ENCODE assay signal across 20 mouse cellular contexts in the genomic region with DNA sequence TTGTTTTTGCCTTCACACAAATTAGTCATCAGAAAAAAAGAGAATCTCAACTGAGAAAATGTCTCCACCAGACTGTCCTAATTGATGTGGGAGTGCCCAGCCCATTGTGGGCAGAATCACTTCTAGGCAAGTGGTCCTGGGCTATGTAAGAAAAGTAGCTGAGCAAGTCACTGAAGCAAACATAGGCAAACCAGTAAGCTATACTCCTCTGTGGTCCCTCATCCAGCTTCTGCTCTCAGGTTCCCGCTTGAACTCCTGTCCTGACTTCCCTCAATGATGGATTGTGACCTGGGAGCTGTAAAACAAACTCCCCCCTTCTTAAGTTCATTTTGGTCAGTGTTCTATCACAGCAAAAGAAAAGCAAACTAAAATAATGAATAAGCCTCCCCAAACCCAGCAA. TPM values are rescaled to one million over a fixed set of nuclear protein-coding genes. Genes with fewer than 3 reads are reported as not detected.
DNase-seq lines count a peak whose midpoint lies in the region; ATAC-seq and TF ChIP-seq lines count a peak whose summit lies in the region.
"Had no signal": no experiment of that assay in that cellular context is flagged by ENCODE, and none has a peak within 500 bp of the region (broad histone marks: within the 10 kb centered on the region; RNA-seq: fewer than 3 reads in every experiment).

No protein-coding gene starts in this region.

- no peaks in the 10 kb centered on the region for H3K4me1 ChIP-seq in kidney, embryonic 15.5 days
- no peaks in the 10 kb centered on the region for H3K4me1 ChIP-seq in kidney, adult 2 months (ENCODE audit: control insufficient read depth, insufficient read depth, low read length)
- no peaks in the 10 kb centered on the region for H3K4me1 ChIP-seq in kidney, postnatal 0 days (replicated peaks; ENCODE audit: insufficient read depth, low read length)
- H3K4me1 ChIP-seq in heart, embryonic 10.5 days = no peaks in the 10 kb centered on the region
- H3K4me1 ChIP-seq: embryonic facial prominence, embryonic 10.5 days; embryonic facial prominence, embryonic 12.5 days had no signal

- no peaks in the 10 kb centered on the region for H3K36me3 ChIP-seq in kidney, embryonic 15.5 days
- H3K36me3 ChIP-seq in kidney, adult 2 months (ENCODE audit: control insufficient read depth, insufficient read depth, low read length) = no peaks in the 10 kb centered on the region
- H3K36me3 ChIP-seq in kidney, postnatal 0 days (ENCODE audit: insufficient read depth, low read length) = no peaks in the 10 kb centered on the region
- H3K36me3 ChIP-seq in heart, embryonic 10.5 days = no peaks in the 10 kb centered on the region
- H3K36me3 ChIP-seq: embryonic facial prominence, embryonic 10.5 days; embryonic facial prominence, embryonic 12.5 days; forebrain, embryonic 15.5 days had no signal

- TF ChIP-seq POLR2A in kidney, adult 2 months (IDR thresholded peaks at IDR 0.05; ENCODE audit: low read depth, low read length) = no peak

- DNase-seq in kidney, adult 2 months = no peak
- peak; percentile 84 for DNase-seq in kidney, postnatal 0 days (ENCODE audit: low spot score)
- no peak for DNase-seq in kidney, postnatal 10 days
- peak; percentile 71 for DNase-seq in Muller cell, postnatal 12 days (ENCODE audit: inconsistent ontology term)
- DNase-seq in heart, embryonic 10.5 days (ENCODE audit: low spot score) = no peak
- DNase-seq: adrenal gland, adult 8-10 months; adrenal gland, postnatal 14 days; adrenal gland, postnatal 36 days; cerebellum, adult 11-12 months; cerebellum, adult 2 months; cerebellum, adult 9-10 months; cerebellum, postnatal 10 days; cerebellum, postnatal 25 days had no signal

- H3K27me3 ChIP-seq in kidney, embryonic 15.5 days = no peaks in the 10 kb centered on the region
- H3K27me3 ChIP-seq in kidney, adult 2 months (replicated peaks; ENCODE audit: control insufficient read depth, insufficient read depth, low read length) = no peaks in the 10 kb centered on the region
- no peaks in the 10 kb centered on the region for H3K27me3 ChIP-seq in kidney, postnatal 0 days (ENCODE audit: insufficient read depth, low read length)
- no peaks in the 10 kb centered on the region for H3K27me3 ChIP-seq in heart, embryonic 10.5 days (ENCODE audit: insufficient read depth, poor library complexity, severe bottlenecking)
- H3K27me3 ChIP-seq: embryonic facial prominence, embryonic 12.5 days; forebrain, embryonic 13.5 days; forebrain, embryonic 15.5 days; Patski had no signal

- no peak overlapping the region for H3K4me3 ChIP-seq in kidney, embryonic 15.5 days (replicated peaks)
- no peak overlapping the region for H3K4me3 ChIP-seq in kidney, adult 2 months (ENCODE audit: insufficient read depth, low read depth, low read length)
- H3K4me3 ChIP-seq in kidney, postnatal 0 days (replicated peaks; ENCODE audit: low read depth, low read length) = no peak overlapping the region
- H3K4me3 ChIP-seq in heart, embryonic 10.5 days = no peak overlapping the region
- H3K4me3 ChIP-seq: embryonic facial prominence, embryonic 10.5 days; embryonic facial prominence, embryonic 12.5 days; forebrain, embryonic 13.5 days; forebrain, embryonic 15.5 days had no signal

- ATAC-seq in kidney, embryonic 15.5 days (replicated peaks; ENCODE audit: low FRiP score) = peak; percentile 92
- ATAC-seq in kidney, postnatal 0 days (replicated peaks; ENCODE audit: low FRiP score, low read depth) = peak; percentile 49
- ATAC-seq: activated CD4-positive, CD25-positive, alpha-beta regulatory T cell, adult 4 months; forebrain, embryonic 13.5 days; forebrain, embryonic 15.5 days; Patski had no signal

- no peak overlapping the region for H3K4me2 ChIP-seq in kidney, embryonic 15.5 days
- H3K4me2 ChIP-seq in kidney, postnatal 0 days (ENCODE audit: low read length) = no peak overlapping the region
- H3K4me2 ChIP-seq: embryonic facial prominence, embryonic 12.5 days; forebrain, embryonic 13.5 days; forebrain, embryonic 15.5 days had no signal

- no peak overlapping the region for H3K27ac ChIP-seq in kidney, embryonic 15.5 days
- H3K27ac ChIP-seq in kidney, adult 2 months (ENCODE audit: insufficient read depth, low read depth, low read length) = no peak overlapping the region
- H3K27ac ChIP-seq in kidney, postnatal 0 days = no peak overlapping the region
- no peak overlapping the region for H3K27ac ChIP-seq in heart, embryonic 10.5 days
- H3K27ac ChIP-seq: embryonic facial prominence, embryonic 10.5 days; embryonic facial prominence, embryonic 12.5 days; forebrain, embryonic 13.5 days; forebrain, embryonic 15.5 days had no signal

- no peak overlapping the region for H3K9ac ChIP-seq in kidney, embryonic 15.5 days
- H3K9ac ChIP-seq in kidney, postnatal 0 days (ENCODE audit: low read depth, low read length) = no peak overlapping the region
- H3K9ac ChIP-seq: embryonic facial prominence, embryonic 12.5 days; forebrain, embryonic 13.5 days; forebrain, embryonic 15.5 days had no signal

- WGBS in kidney, embryonic 15.5 days = 26% methylated on average over 1 of the region's 1 CpGs
- WGBS in kidney, adult 2 months = 62% methylated on average over 1 of the region's 1 CpGs
- WGBS in kidney, postnatal 0 days = 32% methylated on average over 1 of the region's 1 CpGs
- 86% methylated on average over 1 of the region's 1 CpGs for WGBS in heart, embryonic 10.5 days

- H3K9me3 ChIP-seq in kidney, embryonic 15.5 days (replicated peaks) = no peaks in the 10 kb centered on the region
- no peaks in the 10 kb centered on the region for H3K9me3 ChIP-seq in kidney, postnatal 0 days (replicated peaks; ENCODE audit: low read length)
- H3K9me3 ChIP-seq in heart, embryonic 10.5 days = no peaks in the 10 kb centered on the region
- H3K9me3 ChIP-seq: embryonic facial prominence, embryonic 10.5 days; embryonic facial prominence, embryonic 12.5 days; forebrain, embryonic 13.5 days; forebrain, embryonic 15.5 days had no signal

- no peak for TF ChIP-seq CTCF in kidney, adult 2 months (conservative IDR thresholded peaks at IDR 0.05; ENCODE audit: insufficient read depth, insufficient read length, low read depth, low read length)
- no peak for TF ChIP-seq CTCF in kidney, postnatal 0 days (IDR thresholded peaks at IDR 0.05; ENCODE audit: low read depth)

RNA-seq across cellular contexts. Expression of a gene that starts 37.8 kb away (rescaled TPM):
- polyA plus RNA-seq in kidney, embryonic 15.5 days (2015; fragmentation: Nextera tagmentation; extraction: Ambion mirVana) = 12.8 and 13.6 TPM in 2 replicates
- polyA plus RNA-seq in kidney, adult 2 months (2012; rRNA removed) = 8.9 and 9.8 TPM in 2 replicates
- 11.9 and 13.4 TPM in 2 replicates for polyA plus RNA-seq in kidney, postnatal 0 days (2015; fragmentation: Nextera tagmentation; extraction: Ambion mirVana)
- 4.6 and 5.5 TPM in 2 replicates for polyA plus RNA-seq in heart, embryonic 10.5 days (2016; fragmentation: Nextera tagmentation; extraction: Ambion mirVana)

Comparison
In these comparisons a context has a peak if more than half of its experiments do, and no peak if none do; other contexts are left out.
1. DNase-seq: peak in kidney, postnatal 0 days (single experiment) and Muller cell, postnatal 12 days (single experiment); none in kidney, adult 2 months (single experiment), kidney, postnatal 10 days (single experiment) and heart, embryonic 10.5 days (single experiment).